Mouse (Mus musculus): Measurements from ENCODE around the gene Wdfy3. TPM values are rescaled to one million over a fixed set of nuclear protein-coding genes. Genes with fewer than 3 reads are reported as not detected.

Gene Wdfy3
- polyA plus RNA-seq, 1 experiment from 2014 or later: 21.7 TPM

DNA sequence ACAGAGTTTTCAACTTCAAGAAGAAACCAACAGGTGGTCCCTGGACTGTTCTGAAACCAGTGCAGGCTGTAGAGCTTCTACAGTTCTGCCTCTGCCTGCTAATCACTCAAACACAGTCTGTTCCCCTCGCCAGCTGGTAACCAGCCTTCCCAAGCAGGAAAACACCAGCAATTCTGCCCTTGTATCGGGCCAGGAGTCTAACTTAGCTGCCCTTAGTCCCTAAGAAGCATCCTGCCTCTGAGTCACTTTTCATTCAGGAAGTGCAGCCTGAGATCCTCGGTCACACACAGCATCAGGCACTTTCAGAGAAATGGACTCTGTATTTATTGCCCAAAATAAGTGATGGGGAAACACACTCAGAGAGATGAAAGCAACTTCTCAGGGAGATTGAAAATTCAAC, 66.3 kb downstream of the Wdfy3 start:
- Histone ChIP-seq H3K4me2 (no peak overlapping the region), H3K4me3 (ENCODE audit: low read depth, low read length) (no peak overlapping the region), H3K4me1 (ENCODE audit: insufficient read depth) (no peaks in the 10 kb centered on the region), H3K27me3 (ENCODE audit: insufficient read depth, low read length) (no peaks in the 10 kb centered on the region), H3K36me3 (ENCODE audit: insufficient read depth) (peaks cover 15% of the 10 kb centered on the region; the same call in 1 of the 2 replicates), H3K9me3 (ENCODE audit: low read depth, low read length) (no peaks in the 10 kb centered on the region), H3K9ac (no peak overlapping the region), H3K27ac (ENCODE audit: low read depth) (no peak overlapping the region)
- 69% methylated on average over 3 of the region's 3 CpGs for WGBS
- DNase-seq: no peak
- no peak for ATAC-seq (ENCODE audit: insufficient read depth)
- no peak for TF ChIP-seq CTCF (IDR thresholded peaks at IDR 0.05; ENCODE audit: low read depth)

DNA sequence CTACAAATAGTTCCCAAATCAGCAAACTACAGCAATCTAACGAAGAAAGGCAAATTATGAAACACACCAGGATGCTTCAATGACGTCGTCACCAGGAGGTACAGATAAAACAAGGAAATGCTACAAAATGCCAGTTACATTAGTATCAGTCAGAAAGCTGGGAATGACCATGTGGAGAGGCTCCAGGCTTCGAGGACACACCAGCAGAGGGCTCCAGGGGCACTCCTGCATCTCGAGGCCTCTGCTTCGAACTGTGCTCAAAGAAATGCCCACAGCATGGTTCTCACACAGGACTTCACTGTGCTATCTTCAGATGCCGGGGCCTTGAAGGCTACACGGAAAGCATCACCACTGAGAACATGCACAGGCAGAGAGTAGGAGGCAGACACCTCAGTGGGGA, 68.7 kb downstream of the Wdfy3 start:
- Histone ChIP-seq H3K4me2 (no peak overlapping the region), H3K36me3 (ENCODE audit: insufficient read depth) (peaks cover 6% of the 10 kb centered on the region; the same call in 1 of the 2 replicates), H3K9me3 (ENCODE audit: low read depth, low read length) (no peaks in the 10 kb centered on the region), H3K27ac (ENCODE audit: low read depth) (no peak overlapping the region), H3K9ac (no peak overlapping the region), H3K4me1 (ENCODE audit: insufficient read depth) (no peaks in the 10 kb centered on the region), H3K27me3 (ENCODE audit: insufficient read depth, low read length) (no peaks in the 10 kb centered on the region), H3K4me3 (ENCODE audit: low read depth, low read length) (no peak overlapping the region)
- no peak for TF ChIP-seq CTCF (IDR thresholded peaks at IDR 0.05; ENCODE audit: low read depth)
- DNase-seq (no peak), ATAC-seq (ENCODE audit: insufficient read depth) (no peak)
- WGBS: 83% methylated on average over 8 of the region's 8 CpGs

DNA sequence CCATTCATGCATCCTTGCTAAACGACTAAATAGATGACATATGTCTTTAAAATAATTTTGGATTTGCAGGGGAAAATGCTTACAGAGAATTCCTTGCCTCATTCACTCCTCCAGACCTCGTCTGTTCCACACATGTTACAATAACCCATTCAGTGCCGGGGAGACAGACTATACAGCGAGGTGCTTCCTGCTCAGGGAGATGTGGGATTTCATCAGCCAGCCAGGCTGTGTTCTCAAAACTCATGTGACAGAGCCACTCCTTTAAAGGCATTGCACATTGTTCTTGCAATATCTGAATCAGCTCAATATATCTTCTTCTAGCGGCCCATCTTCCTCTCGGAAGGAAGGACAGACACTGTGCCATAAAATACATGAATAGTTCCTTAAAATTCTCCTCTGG, 70.8 kb downstream of the Wdfy3 start:
- Histone ChIP-seq H3K4me2 (no peak overlapping the region), H3K4me3 (ENCODE audit: low read depth, low read length) (no peak overlapping the region), H3K9me3 (ENCODE audit: low read depth, low read length) (no peaks in the 10 kb centered on the region), H3K4me1 (ENCODE audit: insufficient read depth) (no peaks in the 10 kb centered on the region), H3K36me3 (ENCODE audit: insufficient read depth) (0 out of 2 replicates have a peak, but pooled peaks cover 1% of the 10 kb centered on the region), H3K27ac (ENCODE audit: low read depth) (no peak overlapping the region), H3K27me3 (ENCODE audit: insufficient read depth, low read length) (no peaks in the 10 kb centered on the region), H3K9ac (no peak overlapping the region)
- no peak for DNase-seq
- ATAC-seq (ENCODE audit: insufficient read depth): no peak
- no peak for TF ChIP-seq CTCF (IDR thresholded peaks at IDR 0.05; ENCODE audit: low read depth)
- WGBS: 69% methylated on average over 6 of the region's 6 CpGs

DNA sequence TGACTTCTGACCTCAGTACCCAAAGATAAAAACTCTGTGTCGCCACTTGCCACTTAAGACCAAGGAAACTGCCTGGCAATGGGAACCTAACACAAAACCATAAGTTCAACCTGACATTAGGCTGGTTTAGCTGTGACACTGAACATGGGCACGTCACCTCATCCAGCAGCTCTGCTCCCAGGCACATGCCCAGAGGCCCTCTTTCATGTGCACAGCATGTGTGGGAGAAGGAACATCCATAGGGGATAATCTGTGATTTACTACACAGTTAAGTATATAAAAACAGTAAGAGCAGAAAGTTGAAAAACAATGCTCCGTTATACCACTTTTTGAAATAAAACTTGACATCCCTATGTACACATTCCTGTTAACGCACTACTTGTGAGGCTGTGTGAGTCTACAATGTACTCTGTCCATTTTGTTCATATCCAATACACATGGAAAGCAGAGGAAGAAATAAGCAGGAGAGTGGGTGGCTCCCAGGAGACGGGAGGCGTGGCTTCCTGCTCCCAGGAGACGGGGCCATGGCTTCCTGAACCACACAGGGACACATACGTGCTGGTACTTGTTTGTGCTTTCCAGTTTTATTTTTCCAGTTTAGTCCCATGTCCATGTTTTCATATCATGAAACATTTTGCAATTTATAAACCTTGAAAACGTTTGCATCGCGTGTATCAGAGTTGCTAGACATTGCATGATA, 73.5 kb downstream of the Wdfy3 start:
- Histone ChIP-seq H3K36me3 (ENCODE audit: insufficient read depth) (no peaks in the 10 kb centered on the region), H3K9me3 (ENCODE audit: low read depth, low read length) (no peaks in the 10 kb centered on the region), H3K4me2 (no peak overlapping the region), H3K4me3 (ENCODE audit: low read depth, low read length) (no peak overlapping the region), H3K27me3 (ENCODE audit: insufficient read depth, low read length) (no peaks in the 10 kb centered on the region), H3K4me1 (ENCODE audit: insufficient read depth) (no peaks in the 10 kb centered on the region), H3K9ac (no peak overlapping the region), H3K27ac (ENCODE audit: low read depth) (no peak overlapping the region)
- 83% methylated on average over 11 of the region's 11 CpGs for WGBS
- DNase-seq (no peak), ATAC-seq (ENCODE audit: insufficient read depth) (no peak)
- no peak for TF ChIP-seq CTCF (IDR thresholded peaks at IDR 0.05; ENCODE audit: low read depth)

DNA sequence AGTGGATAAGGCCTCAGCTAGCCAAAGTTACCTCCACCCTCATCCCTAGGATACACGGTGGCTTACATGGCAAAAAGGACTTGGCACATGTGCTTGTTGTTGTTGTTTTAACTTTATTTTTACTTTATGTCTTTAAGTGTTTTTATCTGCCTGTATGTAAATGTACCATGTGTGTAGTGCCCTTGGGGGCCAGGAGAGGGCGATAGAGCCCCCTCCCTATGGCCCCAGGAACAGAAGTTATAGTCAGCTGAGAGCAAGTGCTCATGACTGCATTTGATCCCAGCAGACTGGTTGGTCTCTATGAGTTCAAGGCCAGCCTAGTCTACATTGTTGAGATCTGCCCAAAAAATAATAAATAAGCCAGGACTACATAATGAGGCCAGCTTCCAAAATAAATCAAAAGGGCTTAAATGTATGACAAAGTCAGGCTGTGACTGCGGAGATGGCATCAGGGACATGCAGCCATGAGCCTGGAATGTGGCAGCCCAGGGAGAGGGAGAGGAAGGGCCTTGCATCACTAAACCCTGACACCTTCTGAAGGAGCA, 74.2 kb downstream of the Wdfy3 start:
- H3K27ac ChIP-seq (ENCODE audit: low read depth): no peak overlapping the region
- H3K4me3 ChIP-seq (ENCODE audit: low read depth, low read length): no peak overlapping the region
- no peaks in the 10 kb centered on the region for H3K36me3 ChIP-seq (ENCODE audit: insufficient read depth)
- DNase-seq (no peak), ATAC-seq (ENCODE audit: insufficient read depth) (no peak)
- H3K9ac ChIP-seq: no peak overlapping the region
- no peak overlapping the region for H3K4me2 ChIP-seq
- no peaks in the 10 kb centered on the region for H3K4me1 ChIP-seq (ENCODE audit: insufficient read depth)
- WGBS: 77% methylated on average over 3 of the region's 3 CpGs
- TF ChIP-seq CTCF (IDR thresholded peaks at IDR 0.05; ENCODE audit: low read depth): peak; percentile 41
- no peaks in the 10 kb centered on the region for H3K9me3 ChIP-seq (ENCODE audit: low read depth, low read length)
- H3K27me3 ChIP-seq (ENCODE audit: insufficient read depth, low read length): no peaks in the 10 kb centered on the region

DNA sequence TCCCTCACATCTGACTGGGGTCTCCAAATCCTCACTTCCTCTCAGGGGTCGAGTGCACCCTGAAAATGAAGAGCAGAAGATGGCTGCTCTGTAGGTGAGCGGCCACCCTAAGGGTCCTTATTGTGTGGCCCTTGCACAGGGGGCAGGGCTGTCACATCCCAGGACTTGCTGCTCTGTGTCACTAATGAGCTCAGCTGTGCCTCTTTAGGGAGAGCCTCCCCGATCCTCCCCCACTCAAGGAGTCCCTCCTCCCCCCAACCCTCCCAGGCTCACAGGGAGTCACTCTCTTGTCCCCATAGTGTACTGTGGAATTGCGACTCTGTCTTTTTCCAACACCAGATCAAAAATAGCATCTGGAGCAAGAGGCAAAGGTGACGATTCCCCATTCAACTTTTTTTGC, 75.7 kb downstream of the Wdfy3 start:
- no peak for DNase-seq
- no peak overlapping the region for H3K4me2 ChIP-seq

DNA sequence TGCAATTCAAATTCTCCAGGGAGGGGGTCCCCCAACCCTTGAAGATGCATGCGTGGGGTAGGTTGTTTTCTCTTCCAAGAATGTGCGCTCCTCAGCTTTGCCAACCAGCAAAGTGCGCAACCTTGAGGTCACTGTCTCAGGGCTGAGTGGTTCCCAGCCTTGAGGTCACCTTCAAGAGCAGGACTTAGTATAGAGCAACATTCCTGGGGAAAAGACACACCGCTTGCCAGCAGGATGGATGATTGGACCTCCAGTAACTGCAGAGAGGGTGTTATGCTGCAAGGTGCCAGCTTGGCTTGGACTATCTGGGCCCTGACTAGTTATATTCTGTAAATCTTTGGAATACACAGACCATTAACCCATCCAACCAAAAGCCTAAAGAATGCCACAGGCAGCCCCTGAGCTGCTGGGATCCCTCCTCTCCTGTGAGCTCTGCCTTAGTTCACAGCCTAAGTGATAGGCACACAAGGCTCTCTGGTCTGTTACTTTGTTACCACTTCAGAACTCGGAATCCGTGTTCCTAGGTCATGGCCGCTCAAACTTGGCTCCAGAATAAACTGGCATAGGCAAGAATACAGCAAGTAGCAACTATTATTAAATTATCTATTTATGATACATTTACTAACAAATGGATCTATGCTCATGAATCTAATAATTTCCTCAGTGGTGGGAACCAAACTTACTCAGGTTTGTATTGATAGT, 76.6 kb downstream of the Wdfy3 start:
- Histone ChIP-seq H3K9me3 (ENCODE audit: low read depth, low read length) (no peaks in the 10 kb centered on the region), H3K27ac (ENCODE audit: low read depth) (no peak overlapping the region), H3K9ac (no peak overlapping the region), H3K4me1 (ENCODE audit: insufficient read depth) (no peaks in the 10 kb centered on the region), H3K4me2 (no peak overlapping the region), H3K27me3 (ENCODE audit: insufficient read depth, low read length) (no peaks in the 10 kb centered on the region), H3K36me3 (ENCODE audit: insufficient read depth) (no peaks in the 10 kb centered on the region), H3K4me3 (ENCODE audit: low read depth, low read length) (no peak overlapping the region)
- WGBS: 80% methylated on average over 7 of the region's 7 CpGs
- DNase-seq (no peak), ATAC-seq (ENCODE audit: insufficient read depth) (no peak)
- TF ChIP-seq CTCF (IDR thresholded peaks at IDR 0.05; ENCODE audit: low read depth): no peak

More for the DNA sequence above, 75.7 kb downstream of the Wdfy3 start:
- no peak overlapping the region for H3K4me3 ChIP-seq (ENCODE audit: low read depth, low read length)
- TF ChIP-seq CTCF (IDR thresholded peaks at IDR 0.05; ENCODE audit: low read depth): no peak
- ATAC-seq (ENCODE audit: insufficient read depth): no peak
- 50% methylated on average over 5 of the region's 5 CpGs for WGBS
- no peak overlapping the region for H3K9ac ChIP-seq
- no peaks in the 10 kb centered on the region for H3K9me3 ChIP-seq (ENCODE audit: low read depth, low read length)
- H3K36me3 ChIP-seq (ENCODE audit: insufficient read depth): no peaks in the 10 kb centered on the region
- H3K27ac ChIP-seq (ENCODE audit: low read depth): no peak overlapping the region
- H3K4me1 ChIP-seq (ENCODE audit: insufficient read depth): no peaks in the 10 kb centered on the region
- H3K27me3 ChIP-seq (ENCODE audit: insufficient read depth, low read length): no peaks in the 10 kb centered on the region

Measured in lung, embryonic 14.5 days (tissue).